Mouse (Mus musculus): ENCODE data around the gene Gm2000. TPM values are rescaled to one million over a fixed set of nuclear protein-coding genes. Genes with fewer than 3 reads are reported as not detected.
"Not testable (repeated sequence)": the region's sequence is repeated elsewhere in the genome, so short reads cannot be mapped to it uniquely, and the experiment has no call there.

The Gm2000 gene
- 2,229 and 2,448 TPM in 2 replicates for total RNA-seq (2014; fragmentation: Nextera tagmentation)
- total RNA-seq (2017): 2,854 and 4,203 TPM in 2 replicates

- no peak for ATAC-seq (replicated peaks; ENCODE audit: low FRiP score, low TSS enrichment, poor library complexity, severe bottlenecking)
These were observed at the start of gene Gm2000 for GRCm38 (mm10) chr1:156365740-156366139. Gene Gm2000, plus strand, starts transcription at chr1:156366040.

- no peak for ATAC-seq (replicated peaks; ENCODE audit: low FRiP score, low TSS enrichment, poor library complexity, severe bottlenecking)
These were observed 42.7 kb upstream of the Gm2000 start for GRCm38 (mm10) chr1:156323126-156323525.

- ATAC-seq (replicated peaks; ENCODE audit: low FRiP score, low TSS enrichment, poor library complexity, severe bottlenecking): no peak
These were observed 25.0 kb upstream of the Gm2000 start for GRCm38 (mm10) chr1:156340847-156341246.

- no peak for ATAC-seq (replicated peaks; ENCODE audit: low FRiP score, low TSS enrichment, poor library complexity, severe bottlenecking)
These were observed 21.4 kb upstream of the Gm2000 start for GRCm38 (mm10) chr1:156344433-156344832.

- ATAC-seq (replicated peaks; ENCODE audit: low FRiP score, low TSS enrichment, poor library complexity, severe bottlenecking): no peak
These were observed 20.2 kb upstream of the Gm2000 start for GRCm38 (mm10) chr1:156345633-156346032.

- no peak for ATAC-seq (replicated peaks; ENCODE audit: low FRiP score, low TSS enrichment, poor library complexity, severe bottlenecking)
These were observed 16.8 kb upstream of the Gm2000 start for GRCm38 (mm10) chr1:156349031-156349430.

- no peak for ATAC-seq (replicated peaks; ENCODE audit: low FRiP score, low TSS enrichment, poor library complexity, severe bottlenecking)
These were observed 15.4 kb upstream of the Gm2000 start for GRCm38 (mm10) chr1:156350441-156350840.

- ATAC-seq (replicated peaks; ENCODE audit: low FRiP score, low TSS enrichment, poor library complexity, severe bottlenecking): no peak
These were observed 13.4 kb upstream of the Gm2000 start for GRCm38 (mm10) chr1:156352466-156352865.

GRCm38 (mm10) chr1:156381217-156381616 lies 15.4 kb downstream of the Gm2000 start:
- ATAC-seq (replicated peaks; ENCODE audit: low FRiP score, low TSS enrichment, poor library complexity, severe bottlenecking): no peak

- no peak for ATAC-seq (replicated peaks; ENCODE audit: low FRiP score, low TSS enrichment, poor library complexity, severe bottlenecking)
These were observed 20.4 kb downstream of the Gm2000 start for GRCm38 (mm10) chr1:156386232-156386631.

- peak; percentile 83 for ATAC-seq (replicated peaks; ENCODE audit: low FRiP score, low TSS enrichment, poor library complexity, severe bottlenecking)
These were observed 21.0 kb downstream of the Gm2000 start for GRCm38 (mm10) chr1:156386880-156387279.

GRCm38 (mm10) chr1:156393148-156393547 lies 27.3 kb downstream of the Gm2000 start:
- ATAC-seq (replicated peaks; ENCODE audit: low FRiP score, low TSS enrichment, poor library complexity, severe bottlenecking): no peak

GRCm38 (mm10) chr1:156400159-156400558 lies 34.3 kb downstream of the Gm2000 start:
- ATAC-seq (replicated peaks; ENCODE audit: low FRiP score, low TSS enrichment, poor library complexity, severe bottlenecking): not testable (repeated sequence)

GRCm38 (mm10) chr1:156402491-156402890 lies 36.7 kb downstream of the Gm2000 start:
- no peak for ATAC-seq (replicated peaks; ENCODE audit: low FRiP score, low TSS enrichment, poor library complexity, severe bottlenecking)

- no peak for ATAC-seq (replicated peaks; ENCODE audit: low FRiP score, low TSS enrichment, poor library complexity, severe bottlenecking)
These were observed 37.4 kb downstream of the Gm2000 start for GRCm38 (mm10) chr1:156403251-156403650.

GRCm38 (mm10) chr1:156408004-156408403 lies 42.2 kb downstream of the Gm2000 start:
- peak; percentile 68 for ATAC-seq (replicated peaks; ENCODE audit: low FRiP score, low TSS enrichment, poor library complexity, severe bottlenecking)

- ATAC-seq (replicated peaks; ENCODE audit: low FRiP score, low TSS enrichment, poor library complexity, severe bottlenecking): 0 out of 2 replicates have a peak, but pooled peaks have one; percentile 46
These were observed 42.7 kb downstream of the Gm2000 start for GRCm38 (mm10) chr1:156408521-156408920.

Other genes starting within 250 kb of the Gm2000 start
- gene Fam163a, start 161.0 kb upstream of the Gm2000 start, total RNA-seq (2014; fragmentation: Nextera tagmentation): not detected in 2 replicates
- gene Fam163a, start 161.0 kb upstream of the Gm2000 start, total RNA-seq (2017): 0.30 TPM in 1 of 2 replicates, not detected in the other
- not detected in 2 replicates for gene Tdrd5, start 62.4 kb upstream of the Gm2000 start, total RNA-seq (2014; fragmentation: Nextera tagmentation)
- not detected in 2 replicates for gene Tdrd5, start 62.4 kb upstream of the Gm2000 start, total RNA-seq (2017)
- gene Nphs2, start 55.3 kb upstream of the Gm2000 start, total RNA-seq (2014; fragmentation: Nextera tagmentation): not detected in 2 replicates
- not detected in 2 replicates for gene Nphs2, start 55.3 kb upstream of the Gm2000 start, total RNA-seq (2017)
- not detected in 2 replicates for gene Axdnd1, start 55.1 kb downstream of the Gm2000 start, total RNA-seq (2014; fragmentation: Nextera tagmentation)
- gene Axdnd1, start 55.1 kb downstream of the Gm2000 start, total RNA-seq (2017): 0.80 TPM in 1 of 2 replicates, not detected in the other
- gene Soat1, start 108.3 kb downstream of the Gm2000 start, total RNA-seq (2014; fragmentation: Nextera tagmentation): 0.22 and 9.6 TPM in 2 replicates
- 1.4 and 6.0 TPM in 2 replicates for gene Soat1, start 108.3 kb downstream of the Gm2000 start, total RNA-seq (2017)
- gene Gm10031, start 158.0 kb downstream of the Gm2000 start, total RNA-seq (2014; fragmentation: Nextera tagmentation): 3.8 and 7.9 TPM in 2 replicates
- gene Gm10031, start 158.0 kb downstream of the Gm2000 start, total RNA-seq (2017): 17.0 and 19.5 TPM in 2 replicates
- gene Abl2, start 192.7 kb downstream of the Gm2000 start, total RNA-seq (2014; fragmentation: Nextera tagmentation): 14.2 and 14.6 TPM in 2 replicates
- 15.2 and 18.5 TPM in 2 replicates for gene Abl2, start 192.7 kb downstream of the Gm2000 start, total RNA-seq (2017)